Mouse (Mus musculus): ENCODE data around the gene Gm28230. TPM values are rescaled to one million over a fixed set of nuclear protein-coding genes. Genes with fewer than 3 reads are reported as not detected.

Gene Gm28230
- polyA plus RNA-seq (2014; fragmentation: Nextera tagmentation; extraction: Ambion mirVana) = not detected in 2 replicates

- H3K4me3 ChIP-seq (ENCODE audit: low read depth, low read length) = no peak within 1 kb of the TSS
- WGBS = 3% methylated on average over 5 of the region's 5 CpGs
Measured at GRCm38 (mm10) chr2:74726551-74726950, at the start of gene Gm28230. Gene Gm28230 (plus strand): TSS chr2:74726728.

GRCm38 (mm10) chr2:74677106-74677505 is 49.4 kb upstream of the Gm28230 start:
- Histone ChIP-seq H3K27ac (ENCODE audit: low read depth, low read length) (no peak overlapping the region), H3K9ac (ENCODE audit: low read length) (no peak overlapping the region), H3K9me3 (replicated peaks; ENCODE audit: control insufficient read depth, low read length) (no peaks in the 10 kb centered on the region), H3K4me1 (ENCODE audit: control insufficient read depth, insufficient read depth, low read length) (no peaks in the 10 kb centered on the region), H3K4me3 (ENCODE audit: low read depth, low read length) (no peak overlapping the region), H3K36me3 (ENCODE audit: control insufficient read depth, insufficient read depth, low read length) (no peaks in the 10 kb centered on the region), H3K27me3 (replicated peaks; ENCODE audit: control insufficient read depth, insufficient read depth, low read length) (peaks cover 100% of the 10 kb centered on the region), H3K4me2 (ENCODE audit: low read length) (no peak overlapping the region)
- no peak for ATAC-seq
- no peak for DNase-seq (ENCODE audit: low spot score)
- WGBS = 9% methylated on average over 2 of the region's 2 CpGs

More at GRCm38 (mm10) chr2:74726551-74726950, at the start of gene Gm28230:
- H3K36me3 ChIP-seq (ENCODE audit: control insufficient read depth, insufficient read depth, low read length) = no peaks in the 10 kb centered on the region
- ATAC-seq (no peak), DNase-seq (ENCODE audit: low spot score) (no peak)
- no peak within 1 kb of the TSS for H3K27ac ChIP-seq (ENCODE audit: low read depth, low read length)
- peaks cover 99% of the 10 kb centered on the region for H3K27me3 ChIP-seq (replicated peaks; ENCODE audit: control insufficient read depth, insufficient read depth, low read length)
- H3K4me1 ChIP-seq (ENCODE audit: control insufficient read depth, insufficient read depth, low read length) = no peaks in the 10 kb centered on the region
- H3K9ac ChIP-seq (ENCODE audit: low read length) = no peak within 1 kb of the TSS
- H3K9me3 ChIP-seq (replicated peaks; ENCODE audit: control insufficient read depth, low read length) = no peaks in the 10 kb centered on the region
- 0 out of 2 replicates have a peak within 1 kb of the TSS, but pooled peaks have one; percentile 20 for H3K4me2 ChIP-seq (ENCODE audit: low read length)

- no peak within 1 kb of the TSS for H3K4me3 ChIP-seq (ENCODE audit: low read depth, low read length)
- no peak within 1 kb of the TSS for H3K9ac ChIP-seq (ENCODE audit: low read length)
- no peaks in the 10 kb centered on the region for H3K36me3 ChIP-seq (ENCODE audit: control insufficient read depth, insufficient read depth, low read length)
- H3K4me2 ChIP-seq (ENCODE audit: low read length) = no peak within 1 kb of the TSS
- DNase-seq (ENCODE audit: low spot score) (no peak), ATAC-seq (no peak)
- no peak within 1 kb of the TSS for H3K27ac ChIP-seq (ENCODE audit: low read depth, low read length)
- H3K27me3 ChIP-seq (replicated peaks; ENCODE audit: control insufficient read depth, insufficient read depth, low read length) = peaks cover 100% of the 10 kb centered on the region
- H3K9me3 ChIP-seq (replicated peaks; ENCODE audit: control insufficient read depth, low read length) = no peaks in the 10 kb centered on the region
- 2% methylated on average over 15 of the region's 15 CpGs for WGBS
- H3K4me1 ChIP-seq (ENCODE audit: control insufficient read depth, insufficient read depth, low read length) = no peaks in the 10 kb centered on the region
Measured at GRCm38 (mm10) chr2:74678891-74679595, 47.5 kb upstream of the Gm28230 start, which contains the start of gene Hoxd11. Gene Hoxd11 (plus strand): TSS chr2:74679557.

GRCm38 (mm10) chr2:74679596-74679971 is 46.9 kb upstream of the Gm28230 start:
- no peak for DNase-seq (ENCODE audit: low spot score)
- Histone ChIP-seq H3K36me3 (ENCODE audit: control insufficient read depth, insufficient read depth, low read length) (no peaks in the 10 kb centered on the region), H3K4me1 (ENCODE audit: control insufficient read depth, insufficient read depth, low read length) (no peaks in the 10 kb centered on the region), H3K9me3 (replicated peaks; ENCODE audit: control insufficient read depth, low read length) (no peaks in the 10 kb centered on the region), H3K9ac (ENCODE audit: low read length) (no peak overlapping the region), H3K27me3 (replicated peaks; ENCODE audit: control insufficient read depth, insufficient read depth, low read length) (peaks cover 100% of the 10 kb centered on the region), H3K4me2 (ENCODE audit: low read length) (no peak overlapping the region), H3K4me3 (ENCODE audit: low read depth, low read length) (no peak overlapping the region), H3K27ac (ENCODE audit: low read depth, low read length) (no peak overlapping the region)
- WGBS = 2% methylated on average over 24 of the region's 26 CpGs
- ATAC-seq = no peak

GRCm38 (mm10) chr2:74679980-74680379 is 46.5 kb upstream of the Gm28230 start:
- H3K36me3 ChIP-seq (ENCODE audit: control insufficient read depth, insufficient read depth, low read length) = no peaks in the 10 kb centered on the region
- no peak overlapping the region for H3K9ac ChIP-seq (ENCODE audit: low read length)
- H3K4me1 ChIP-seq (ENCODE audit: control insufficient read depth, insufficient read depth, low read length) = no peaks in the 10 kb centered on the region
- H3K4me2 ChIP-seq (ENCODE audit: low read length) = no peak overlapping the region
- H3K27ac ChIP-seq (ENCODE audit: low read depth, low read length) = no peak overlapping the region
- peaks cover 100% of the 10 kb centered on the region for H3K27me3 ChIP-seq (replicated peaks; ENCODE audit: control insufficient read depth, insufficient read depth, low read length)
- WGBS = under 1% methylated on average over 22 of the region's 23 CpGs
- ATAC-seq = no peak
- no peak for DNase-seq (ENCODE audit: low spot score)
- no peaks in the 10 kb centered on the region for H3K9me3 ChIP-seq (replicated peaks; ENCODE audit: control insufficient read depth, low read length)
- H3K4me3 ChIP-seq (ENCODE audit: low read depth, low read length) = no peak overlapping the region

- H3K27ac ChIP-seq (ENCODE audit: low read depth, low read length) = no peak overlapping the region
- no peak overlapping the region for H3K9ac ChIP-seq (ENCODE audit: low read length)
- 1% methylated on average over 21 of the region's 21 CpGs for WGBS
- DNase-seq (ENCODE audit: low spot score) (no peak), ATAC-seq (no peak)
- H3K36me3 ChIP-seq (ENCODE audit: control insufficient read depth, insufficient read depth, low read length) = no peaks in the 10 kb centered on the region
- no peak overlapping the region for H3K4me2 ChIP-seq (ENCODE audit: low read length)
- H3K4me3 ChIP-seq (ENCODE audit: low read depth, low read length) = no peak overlapping the region
- H3K9me3 ChIP-seq (replicated peaks; ENCODE audit: control insufficient read depth, low read length) = no peaks in the 10 kb centered on the region
- no peaks in the 10 kb centered on the region for H3K4me1 ChIP-seq (ENCODE audit: control insufficient read depth, insufficient read depth, low read length)
- H3K27me3 ChIP-seq (replicated peaks; ENCODE audit: control insufficient read depth, insufficient read depth, low read length) = peaks cover 99% of the 10 kb centered on the region
Measured at GRCm38 (mm10) chr2:74680561-74681398, 45.7 kb upstream of the Gm28230 start.

GRCm38 (mm10) chr2:74681594-74682531 is 44.7 kb upstream of the Gm28230 start:
- WGBS = under 1% methylated on average over 76 of the region's 78 CpGs
- H3K4me2 ChIP-seq (ENCODE audit: low read length) = no peak overlapping the region
- H3K4me3 ChIP-seq (ENCODE audit: low read depth, low read length) = no peak overlapping the region; the same call in 1 of the 2 replicates
- DNase-seq (ENCODE audit: low spot score) (no peak), ATAC-seq (peak; percentile 32; the same call in 1 of the 2 replicates)
- H3K9ac ChIP-seq (ENCODE audit: low read length) = no peak overlapping the region
- H3K36me3 ChIP-seq (ENCODE audit: control insufficient read depth, insufficient read depth, low read length) = no peaks in the 10 kb centered on the region
- peaks cover 94% of the 10 kb centered on the region for H3K27me3 ChIP-seq (replicated peaks; ENCODE audit: control insufficient read depth, insufficient read depth, low read length)
- no peak overlapping the region for H3K27ac ChIP-seq (ENCODE audit: low read depth, low read length)
- H3K9me3 ChIP-seq (replicated peaks; ENCODE audit: control insufficient read depth, low read length) = no peaks in the 10 kb centered on the region
- H3K4me1 ChIP-seq (ENCODE audit: control insufficient read depth, insufficient read depth, low read length) = no peaks in the 10 kb centered on the region

- H3K4me2 ChIP-seq (ENCODE audit: low read length) = no peak overlapping the region
- H3K36me3 ChIP-seq (ENCODE audit: control insufficient read depth, insufficient read depth, low read length) = no peaks in the 10 kb centered on the region
- ATAC-seq (no peak), DNase-seq (ENCODE audit: low spot score) (no peak)
- no peak overlapping the region for H3K4me3 ChIP-seq (ENCODE audit: low read depth, low read length)
- H3K9ac ChIP-seq (ENCODE audit: low read length) = no peak overlapping the region
- H3K27me3 ChIP-seq (replicated peaks; ENCODE audit: control insufficient read depth, insufficient read depth, low read length) = peaks cover 94% of the 10 kb centered on the region
- no peak overlapping the region for H3K27ac ChIP-seq (ENCODE audit: low read depth, low read length)
- no peaks in the 10 kb centered on the region for H3K9me3 ChIP-seq (replicated peaks; ENCODE audit: control insufficient read depth, low read length)
- 1% methylated on average over 45 of the region's 51 CpGs for WGBS
- no peaks in the 10 kb centered on the region for H3K4me1 ChIP-seq (ENCODE audit: control insufficient read depth, insufficient read depth, low read length)
Measured at GRCm38 (mm10) chr2:74682796-74683195, 43.7 kb upstream of the Gm28230 start.

All from forebrain, embryonic 14.5 days (tissue).